Mouse (Mus musculus): ENCODE measurements at regions not wholly inside any gene's neighbourhood (a gene's known extent, or its start where the extent isn't known, plus 50 kb on each side); places are given as distances from the start of the nearest gene placed in this dataset.

DNA sequence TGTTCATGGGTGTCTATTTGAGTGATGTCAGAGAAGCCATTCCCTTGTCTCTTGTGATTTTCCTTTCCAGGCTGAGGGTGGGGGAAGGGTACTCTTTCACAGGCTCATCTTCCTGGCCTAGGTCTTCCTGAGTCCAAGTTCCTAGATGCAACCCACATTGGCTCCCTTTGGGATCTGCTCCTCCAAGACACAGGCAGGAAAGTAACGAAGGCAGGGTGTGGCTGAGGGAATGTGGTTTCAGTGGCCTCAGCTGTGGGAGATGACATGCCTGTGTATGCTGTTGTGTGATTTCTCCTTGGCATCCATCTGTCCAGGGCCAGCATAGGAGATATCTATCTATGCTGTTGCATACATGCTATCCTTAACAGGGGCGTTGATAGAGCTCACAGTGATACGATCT is 190.4 kb upstream of the 1700012A03Rik start:
- no peak for TF ChIP-seq POLR2A (IDR thresholded peaks at IDR 0.05; ENCODE audit: insufficient read depth, low read depth, low read length)
- no peak for TF ChIP-seq CTCF (IDR thresholded peaks at IDR 0.05; ENCODE audit: insufficient read depth, low read depth, low read length)

Measured in olfactory bulb, adult 2 months (tissue).